Mouse (Mus musculus): Measurements from ENCODE around the gene Fyn. TPM values are rescaled to one million over a fixed set of nuclear protein-coding genes. Genes with fewer than 3 reads are reported as not detected.

Fyn gene
- polyA plus RNA-seq, 1 experiment from 2014 or later, result 85.0 TPM

DNA sequence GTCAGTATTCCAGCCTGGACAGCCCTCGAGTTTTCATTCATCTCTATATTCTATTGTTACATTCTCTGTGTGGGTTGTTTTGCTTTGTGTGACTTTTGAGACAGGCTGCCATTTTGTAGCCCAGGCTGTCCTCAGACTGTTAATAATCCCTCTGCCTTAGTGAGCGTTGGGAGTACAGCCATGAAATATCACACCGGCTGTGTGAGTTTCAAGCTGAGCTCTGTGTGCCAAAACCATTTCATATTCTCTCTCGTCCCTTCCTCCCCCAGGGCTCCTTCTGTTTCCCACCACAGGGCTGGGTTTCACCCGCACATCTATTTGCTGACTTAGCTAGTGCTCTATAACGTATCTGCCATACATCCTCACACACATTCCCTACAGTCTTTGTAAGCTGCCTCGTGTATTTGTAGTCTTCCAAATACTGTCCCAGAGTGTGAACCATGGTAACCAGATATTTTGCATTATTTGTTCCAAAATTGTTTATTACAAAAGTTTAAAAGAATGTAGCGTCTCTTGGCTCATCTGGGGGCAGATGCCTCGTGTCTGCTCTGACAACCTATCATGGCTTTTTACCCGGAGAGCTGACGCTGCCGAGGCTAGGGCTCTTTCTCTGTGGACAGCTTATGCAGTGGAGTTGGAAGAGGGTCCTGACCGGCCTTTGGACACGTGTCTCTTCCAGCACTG, 144.1 kb downstream of the Fyn start:
- H3K9me3 ChIP-seq (replicated peaks; ENCODE audit: control insufficient read depth, low read length), result no peaks in the 10 kb centered on the region
- peak; percentile 49; the same call in 1 of the 2 replicates for ATAC-seq
- no peaks in the 10 kb centered on the region for H3K27me3 ChIP-seq (replicated peaks; ENCODE audit: control insufficient read depth, insufficient read depth, low read length)
- peak overlapping the region; percentile 63; the same call in 1 of the 2 replicates for H3K27ac ChIP-seq (ENCODE audit: low read depth, low read length)
- H3K4me3 ChIP-seq (ENCODE audit: low read depth, low read length), result no peak overlapping the region
- 82% methylated on average over 14 of the region's 14 CpGs for WGBS
- H3K4me1 ChIP-seq (ENCODE audit: control insufficient read depth, insufficient read depth, low read length), result peaks cover 18% of the 10 kb centered on the region
- H3K36me3 ChIP-seq (ENCODE audit: control insufficient read depth, insufficient read depth, low read length), result peaks cover 36% of the 10 kb centered on the region
- no peak overlapping the region for H3K9ac ChIP-seq (ENCODE audit: low read length)
- H3K4me2 ChIP-seq (ENCODE audit: low read length), result no peak overlapping the region
- DNase-seq (ENCODE audit: low spot score), result peak; percentile 61

DNA sequence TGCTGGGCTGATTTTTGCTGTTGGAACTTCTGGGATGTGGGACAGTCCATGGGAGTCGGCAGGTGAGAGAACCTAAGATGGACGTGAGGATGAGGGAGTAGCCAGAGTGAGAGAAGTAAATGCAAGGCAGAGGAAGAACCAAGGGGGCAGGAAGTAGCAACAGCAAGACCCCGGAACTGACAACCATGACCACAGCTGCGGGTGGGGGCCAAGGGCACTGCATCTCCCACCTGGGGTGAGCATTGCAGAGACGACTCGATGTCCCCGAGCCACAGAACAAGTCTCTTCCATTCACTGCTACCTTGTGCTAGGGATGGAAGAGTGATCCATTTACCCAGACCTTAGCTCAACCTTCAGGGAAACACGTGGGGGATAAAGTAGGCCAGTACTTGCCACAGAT, 146.3 kb downstream of the Fyn start:
- Histone ChIP-seq H3K36me3 (ENCODE audit: control insufficient read depth, insufficient read depth, low read length) (peaks cover 36% of the 10 kb centered on the region), H3K4me2 (ENCODE audit: low read length) (no peak overlapping the region), H3K9me3 (replicated peaks; ENCODE audit: control insufficient read depth, low read length) (no peaks in the 10 kb centered on the region), H3K4me1 (ENCODE audit: control insufficient read depth, insufficient read depth, low read length) (peaks cover 20% of the 10 kb centered on the region), H3K27me3 (replicated peaks; ENCODE audit: control insufficient read depth, insufficient read depth, low read length) (no peaks in the 10 kb centered on the region), H3K4me3 (ENCODE audit: low read depth, low read length) (no peak overlapping the region), H3K9ac (ENCODE audit: low read length) (no peak overlapping the region), H3K27ac (ENCODE audit: low read depth, low read length) (no peak overlapping the region)
- 97% methylated on average over 8 of the region's 8 CpGs for WGBS
- ATAC-seq (no peak), DNase-seq (ENCODE audit: low spot score) (no peak)

DNA sequence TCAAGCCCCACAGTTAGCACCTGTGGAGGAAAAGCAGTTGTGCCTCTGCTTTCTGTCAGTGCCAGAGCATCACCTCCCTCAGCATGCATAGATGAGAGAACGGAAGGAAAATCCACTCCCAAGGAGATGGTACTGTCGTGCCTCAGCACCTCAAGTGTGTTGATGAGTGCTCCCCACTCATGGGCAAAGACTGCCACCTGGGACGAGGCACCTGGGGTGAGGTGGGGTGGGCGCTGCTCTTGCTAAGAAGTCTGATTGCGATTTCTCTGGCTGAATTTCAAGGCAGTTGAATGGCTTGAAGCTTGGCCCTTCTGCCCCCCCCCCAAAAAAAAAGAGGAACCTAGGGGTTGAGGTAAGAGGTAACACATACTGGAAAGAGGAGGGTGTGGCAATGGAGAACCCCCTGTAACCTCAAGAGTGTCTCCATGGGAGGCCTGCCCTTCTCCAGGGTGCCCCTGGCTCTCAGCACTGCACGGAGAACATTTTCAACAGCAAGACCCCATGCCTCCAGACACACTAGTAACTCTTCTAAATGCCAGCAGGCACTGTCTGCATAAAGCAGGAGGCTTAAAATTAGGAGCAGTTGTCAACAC, 148.0 kb downstream of the Fyn start:
- DNase-seq (ENCODE audit: low spot score) (no peak), ATAC-seq (no peak)
- Histone ChIP-seq H3K4me2 (ENCODE audit: low read length) (no peak overlapping the region), H3K27ac (ENCODE audit: low read depth, low read length) (no peak overlapping the region), H3K36me3 (ENCODE audit: control insufficient read depth, insufficient read depth, low read length) (peaks cover 36% of the 10 kb centered on the region), H3K9ac (ENCODE audit: low read length) (no peak overlapping the region), H3K4me1 (ENCODE audit: control insufficient read depth, insufficient read depth, low read length) (peaks cover 19% of the 10 kb centered on the region), H3K4me3 (ENCODE audit: low read depth, low read length) (no peak overlapping the region), H3K27me3 (replicated peaks; ENCODE audit: control insufficient read depth, insufficient read depth, low read length) (no peaks in the 10 kb centered on the region), H3K9me3 (replicated peaks; ENCODE audit: control insufficient read depth, low read length) (no peaks in the 10 kb centered on the region)
- WGBS, result 93% methylated on average over 6 of the region's 6 CpGs

DNA sequence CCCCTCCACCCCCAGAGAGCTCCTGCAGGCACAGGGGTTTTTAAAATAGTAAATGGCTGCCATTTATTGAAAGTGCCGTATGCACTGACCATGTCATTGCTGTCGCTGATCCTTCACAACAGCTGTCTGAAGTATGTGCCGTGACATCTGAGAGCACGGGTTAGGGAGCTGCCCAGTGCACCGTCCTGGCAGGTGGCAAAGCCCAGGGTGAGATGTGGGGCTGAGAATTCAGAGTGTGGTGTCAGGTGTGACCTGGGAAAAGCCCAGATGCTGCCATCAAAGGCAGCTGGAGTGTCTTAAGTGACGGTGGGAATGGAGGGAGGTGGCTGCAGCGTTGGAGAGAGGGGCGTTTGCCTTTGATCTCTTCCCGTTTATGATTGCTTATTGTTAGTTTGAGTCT, 148.7 kb downstream of the Fyn start:
- Histone ChIP-seq H3K27me3 (replicated peaks; ENCODE audit: control insufficient read depth, insufficient read depth, low read length) (no peaks in the 10 kb centered on the region), H3K36me3 (ENCODE audit: control insufficient read depth, insufficient read depth, low read length) (peaks cover 28% of the 10 kb centered on the region), H3K4me2 (ENCODE audit: low read length) (no peak overlapping the region), H3K9ac (ENCODE audit: low read length) (no peak overlapping the region), H3K4me1 (ENCODE audit: control insufficient read depth, insufficient read depth, low read length) (peaks cover 19% of the 10 kb centered on the region; the same call in 1 of the 2 replicates), H3K4me3 (ENCODE audit: low read depth, low read length) (no peak overlapping the region), H3K27ac (ENCODE audit: low read depth, low read length) (0 out of 2 replicates have a peak overlapping the region, but pooled peaks have one; percentile 10), H3K9me3 (replicated peaks; ENCODE audit: control insufficient read depth, low read length) (no peaks in the 10 kb centered on the region)
- DNase-seq (ENCODE audit: low spot score), result no peak
- 54% methylated on average over 9 of the region's 9 CpGs for WGBS
- no peak for ATAC-seq

DNA sequence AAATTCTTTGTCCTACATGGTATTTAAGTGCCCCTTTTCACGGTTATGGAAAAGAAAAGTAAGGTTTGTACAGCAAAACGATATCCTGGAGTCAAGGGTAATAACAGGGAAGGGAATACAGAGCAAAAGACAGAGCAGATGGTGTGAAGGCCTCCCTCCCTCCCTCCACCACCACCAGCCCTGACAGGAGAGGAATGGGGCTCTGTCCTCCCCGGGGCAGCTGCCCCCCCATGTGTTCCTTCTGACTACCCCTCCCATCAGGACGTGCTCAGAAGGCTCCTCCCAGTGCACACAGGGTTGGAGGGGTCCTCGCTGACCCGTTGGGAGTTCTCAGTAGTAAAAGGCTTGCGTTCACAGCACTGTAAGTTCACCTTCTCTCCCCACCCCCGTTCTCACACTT, 149.6 kb downstream of the Fyn start:
- Histone ChIP-seq H3K27me3 (replicated peaks; ENCODE audit: control insufficient read depth, insufficient read depth, low read length) (no peaks in the 10 kb centered on the region), H3K4me1 (ENCODE audit: control insufficient read depth, insufficient read depth, low read length) (peaks cover 18% of the 10 kb centered on the region; the same call in 1 of the 2 replicates), H3K9me3 (replicated peaks; ENCODE audit: control insufficient read depth, low read length) (no peaks in the 10 kb centered on the region), H3K4me3 (ENCODE audit: low read depth, low read length) (no peak overlapping the region), H3K36me3 (ENCODE audit: control insufficient read depth, insufficient read depth, low read length) (peaks cover 24% of the 10 kb centered on the region), H3K27ac (ENCODE audit: low read depth, low read length) (no peak overlapping the region), H3K9ac (ENCODE audit: low read length) (no peak overlapping the region), H3K4me2 (ENCODE audit: low read length) (no peak overlapping the region)
- no peak for DNase-seq (ENCODE audit: low spot score)
- peak; percentile 37; the same call in 1 of the 2 replicates for ATAC-seq
- 55% methylated on average over 8 of the region's 8 CpGs for WGBS

DNA sequence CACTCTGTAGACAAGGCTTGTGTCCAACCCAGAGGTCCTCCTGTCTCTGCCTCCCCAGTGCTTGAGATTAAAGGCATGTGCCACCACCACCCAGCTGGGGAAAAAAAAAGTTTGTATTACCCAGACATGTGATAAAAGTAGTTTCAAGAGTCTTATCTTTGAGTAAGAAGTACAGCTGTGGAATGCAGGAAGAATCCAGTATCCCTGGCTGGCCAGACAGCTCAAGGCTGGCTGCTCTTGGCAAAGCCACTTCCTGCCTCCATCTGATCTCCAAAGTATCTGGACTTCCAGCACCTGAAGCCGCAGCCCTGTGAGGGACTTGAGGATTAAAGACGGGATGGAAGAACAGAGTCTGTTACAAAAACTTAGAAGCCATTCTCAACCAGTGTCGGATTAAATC, 150.2 kb downstream of the Fyn start:
- no peak for ATAC-seq
- peaks cover 24% of the 10 kb centered on the region for H3K36me3 ChIP-seq (ENCODE audit: control insufficient read depth, insufficient read depth, low read length)
- H3K9ac ChIP-seq (ENCODE audit: low read length), result no peak overlapping the region
- no peak for DNase-seq (ENCODE audit: low spot score)
- H3K27me3 ChIP-seq (replicated peaks; ENCODE audit: control insufficient read depth, insufficient read depth, low read length), result no peaks in the 10 kb centered on the region
- WGBS, result 78% methylated on average over 3 of the region's 3 CpGs
- peaks cover 19% of the 10 kb centered on the region; the same call in 1 of the 2 replicates for H3K4me1 ChIP-seq (ENCODE audit: control insufficient read depth, insufficient read depth, low read length)
- no peaks in the 10 kb centered on the region for H3K9me3 ChIP-seq (replicated peaks; ENCODE audit: control insufficient read depth, low read length)
- no peak overlapping the region for H3K27ac ChIP-seq (ENCODE audit: low read depth, low read length)
- H3K4me2 ChIP-seq (ENCODE audit: low read length), result no peak overlapping the region
- H3K4me3 ChIP-seq (ENCODE audit: low read depth, low read length), result no peak overlapping the region

DNA sequence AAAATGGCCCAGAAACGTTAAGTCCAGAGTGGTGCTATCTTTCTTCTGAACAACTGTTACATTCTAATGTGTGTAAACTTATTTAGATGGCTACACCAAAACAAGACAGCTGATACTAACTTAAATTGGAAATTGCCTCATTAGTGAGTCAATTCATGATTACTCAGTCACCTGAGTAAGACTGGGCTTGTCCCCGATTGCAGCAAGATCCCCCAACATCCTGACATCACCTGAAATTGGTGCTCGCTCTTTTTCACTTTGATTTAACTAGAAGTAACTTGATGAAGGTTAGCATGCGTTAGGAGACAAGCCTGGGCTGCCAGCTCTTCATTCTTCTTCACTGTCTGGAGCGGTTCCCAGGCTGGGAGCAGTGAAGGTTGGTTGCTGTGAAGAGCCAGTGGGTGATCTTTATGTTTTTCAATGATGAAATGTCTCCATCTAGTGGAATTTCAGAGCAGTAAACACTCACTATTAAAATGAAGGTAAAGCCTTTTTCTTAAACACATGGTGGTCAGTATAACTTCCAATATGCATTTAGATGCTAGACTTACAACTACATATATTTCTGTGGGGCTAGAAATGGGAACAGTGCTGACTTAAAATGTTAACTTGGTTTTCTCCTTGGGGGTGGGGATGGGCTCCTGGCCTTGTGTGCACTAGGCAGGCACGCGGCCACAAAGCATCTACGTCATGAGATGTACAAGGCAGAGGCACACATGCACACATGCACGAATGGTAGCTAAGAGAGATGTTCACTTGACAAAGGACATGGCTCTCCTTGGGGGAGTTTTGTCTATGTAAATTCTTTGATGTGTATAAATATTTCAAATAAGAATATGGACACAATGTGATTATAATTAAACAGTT, 151.7 kb downstream of the Fyn start:
- WGBS, result 45% methylated on average over 9 of the region's 9 CpGs
- H3K4me1 ChIP-seq (ENCODE audit: control insufficient read depth, insufficient read depth, low read length), result peaks cover 19% of the 10 kb centered on the region; the same call in 1 of the 2 replicates
- no peaks in the 10 kb centered on the region for H3K9me3 ChIP-seq (replicated peaks; ENCODE audit: control insufficient read depth, low read length)
- H3K4me3 ChIP-seq (ENCODE audit: low read depth, low read length), result no peak overlapping the region
- H3K27ac ChIP-seq (ENCODE audit: low read depth, low read length), result 0 out of 2 replicates have a peak overlapping the region, but pooled peaks have one; percentile 22
- no peak overlapping the region for H3K9ac ChIP-seq (ENCODE audit: low read length)
- peak; percentile 85 for ATAC-seq
- H3K4me2 ChIP-seq (ENCODE audit: low read length), result no peak overlapping the region
- no peaks in the 10 kb centered on the region for H3K27me3 ChIP-seq (replicated peaks; ENCODE audit: control insufficient read depth, insufficient read depth, low read length)
- peak; percentile 94 for DNase-seq (ENCODE audit: low spot score)
- H3K36me3 ChIP-seq (ENCODE audit: control insufficient read depth, insufficient read depth, low read length), result peaks cover 31% of the 10 kb centered on the region

DNA sequence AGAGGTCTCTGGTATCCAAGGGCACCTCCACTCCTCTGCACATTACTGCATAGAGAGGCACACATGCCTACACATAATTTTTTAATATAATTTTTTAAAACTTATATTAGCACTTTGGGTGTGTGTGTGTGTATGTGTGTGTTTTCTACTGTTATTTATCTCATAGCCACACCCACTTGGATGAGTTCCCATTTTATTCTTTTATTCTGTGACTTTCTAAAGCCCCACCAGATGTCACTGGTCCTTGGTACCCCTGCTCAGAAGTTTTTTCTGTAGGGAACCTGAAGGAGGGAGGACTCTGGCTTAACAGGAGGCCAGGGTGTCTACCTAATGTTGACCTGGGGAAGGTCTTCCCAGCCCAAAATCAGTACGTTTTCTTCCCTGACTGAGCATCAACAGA, 152.7 kb downstream of the Fyn start:
- H3K9me3 ChIP-seq (replicated peaks; ENCODE audit: control insufficient read depth, low read length), result no peaks in the 10 kb centered on the region
- no peaks in the 10 kb centered on the region for H3K27me3 ChIP-seq (replicated peaks; ENCODE audit: control insufficient read depth, insufficient read depth, low read length)
- H3K27ac ChIP-seq (ENCODE audit: low read depth, low read length), result no peak overlapping the region
- H3K36me3 ChIP-seq (ENCODE audit: control insufficient read depth, insufficient read depth, low read length), result peaks cover 31% of the 10 kb centered on the region
- WGBS, result 53% methylated on average over 1 of the region's 1 CpGs
- no peak for ATAC-seq
- DNase-seq (ENCODE audit: low spot score), result no peak
- H3K4me2 ChIP-seq (ENCODE audit: low read length), result no peak overlapping the region
- no peak overlapping the region for H3K9ac ChIP-seq (ENCODE audit: low read length)
- H3K4me3 ChIP-seq (ENCODE audit: low read depth, low read length), result no peak overlapping the region
- peaks cover 19% of the 10 kb centered on the region; the same call in 1 of the 2 replicates for H3K4me1 ChIP-seq (ENCODE audit: control insufficient read depth, insufficient read depth, low read length)
